Mouse (Mus musculus): ENCODE results near the gene Ccl24. TPM values are rescaled to one million over a fixed set of nuclear protein-coding genes. Genes with fewer than 3 reads are reported as not detected.

Ccl24 gene
- 0.47 TPM for polyA plus RNA-seq (2014; fragmentation: Illumina TruSeq; extraction: RNeasy Lipid Tissue Mini Kit (QIAGEN cat#74804); ENCODE audit: low read depth, low replicate concordance)

DNA sequence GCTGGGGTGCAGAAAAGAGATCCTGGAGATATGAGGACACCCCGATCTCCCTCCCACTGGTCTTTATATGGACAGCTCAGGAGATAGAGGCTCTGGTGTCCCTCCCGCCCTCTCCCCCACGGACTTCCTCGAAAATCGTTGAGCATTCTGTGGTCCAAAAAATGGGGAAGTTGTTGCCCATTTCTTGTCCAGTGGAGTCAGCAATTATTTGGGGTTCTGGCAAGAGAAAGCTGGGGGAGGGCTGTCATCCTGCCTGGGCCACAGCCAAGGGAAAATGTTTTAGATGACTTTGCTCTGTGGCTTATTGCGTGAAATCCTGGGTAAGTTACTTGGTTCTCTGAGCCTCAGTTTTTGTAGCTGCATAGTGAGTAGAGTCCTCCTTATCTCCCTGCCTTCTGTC is at the start of gene Ccl24:
Gene Ccl24 (minus strand): TSS at position 44 of the 400 bp plus-strand sequence.

GRCm38 (mm10) chr5:135563469-135563868 is 9.4 kb downstream of the Ccl24 start, which contains the start of gene Ccl26:
Gene Ccl26 (minus strand): TSS chr5:135563569.

DNA sequence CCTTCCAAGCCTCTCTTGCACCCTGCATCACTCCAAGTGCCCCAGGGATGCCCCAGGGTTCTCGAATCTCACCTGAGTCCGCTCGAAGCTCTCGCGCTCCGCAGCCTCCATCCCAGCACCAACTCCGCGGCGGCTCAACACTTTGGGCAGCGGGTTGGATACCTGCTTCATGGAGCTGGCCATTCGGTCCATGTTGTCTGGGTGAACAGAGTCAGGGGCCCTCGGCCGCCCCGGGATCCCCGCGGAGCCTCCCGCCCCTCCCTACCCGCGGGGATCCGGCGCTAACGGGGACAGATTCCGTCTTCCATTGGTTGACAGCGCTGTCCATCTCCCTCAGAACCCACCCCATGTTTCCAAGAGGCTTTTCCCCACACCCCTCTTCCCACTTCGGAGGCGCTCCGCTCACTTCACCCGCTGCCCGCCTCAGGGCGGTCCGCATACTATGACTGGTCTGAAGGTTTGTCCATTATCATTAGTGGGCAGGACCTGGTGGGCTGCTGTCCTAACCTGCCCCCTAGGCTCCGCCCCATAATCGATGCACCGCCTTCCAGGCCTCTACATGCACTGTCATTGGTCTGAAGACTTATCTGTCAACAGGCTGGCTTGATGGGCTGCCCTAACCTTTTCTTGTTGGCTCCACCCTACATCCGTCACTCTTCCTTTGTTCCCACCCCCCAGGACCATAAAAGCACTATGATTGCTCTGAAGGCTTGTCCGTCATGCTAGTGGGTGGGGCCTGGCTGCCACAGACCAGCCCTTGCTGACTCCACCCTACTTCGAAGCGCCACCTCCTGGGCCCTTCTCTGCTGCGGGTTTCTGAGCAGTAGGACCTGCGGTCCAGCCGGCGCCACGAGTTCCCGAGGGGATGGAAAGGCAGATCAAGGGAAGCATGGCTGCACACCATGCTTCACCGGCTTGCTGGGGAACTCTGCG is 27.7 kb downstream of the Ccl24 start, which contains the start of gene Hip1:
Gene Hip1 (minus strand): TSS at position 256 of the 933 bp plus-strand sequence.

Other genes with a start within 250 kb of the Ccl24 start
- gene Fkbp6, start 223.0 kb downstream of the Ccl24 start, polyA plus RNA-seq (2014; fragmentation: Illumina TruSeq; extraction: RNeasy Lipid Tissue Mini Kit (QIAGEN cat#74804); ENCODE audit: low read depth, low replicate concordance), result not detected
- not detected for gene Trim50, start 219.8 kb downstream of the Ccl24 start, polyA plus RNA-seq (2014; fragmentation: Illumina TruSeq; extraction: RNeasy Lipid Tissue Mini Kit (QIAGEN cat#74804); ENCODE audit: low read depth, low replicate concordance)
- gene Nsun5, start 203.1 kb downstream of the Ccl24 start, polyA plus RNA-seq (2014; fragmentation: Illumina TruSeq; extraction: RNeasy Lipid Tissue Mini Kit (QIAGEN cat#74804); ENCODE audit: low read depth, low replicate concordance), result 1.8 TPM
- 2.4 TPM for gene Pom121, start 178.5 kb downstream of the Ccl24 start, polyA plus RNA-seq (2014; fragmentation: Illumina TruSeq; extraction: RNeasy Lipid Tissue Mini Kit (QIAGEN cat#74804); ENCODE audit: low read depth, low replicate concordance)
- gene Hip1, start 27.9 kb downstream of the Ccl24 start, polyA plus RNA-seq (2014; fragmentation: Illumina TruSeq; extraction: RNeasy Lipid Tissue Mini Kit (QIAGEN cat#74804); ENCODE audit: low read depth, low replicate concordance), result 12.9 TPM
- not detected for gene Ccl26, start 9.5 kb downstream of the Ccl24 start, polyA plus RNA-seq (2014; fragmentation: Illumina TruSeq; extraction: RNeasy Lipid Tissue Mini Kit (QIAGEN cat#74804); ENCODE audit: low read depth, low replicate concordance)
- 15.9 TPM for gene Rhbdd2, start 59.6 kb upstream of the Ccl24 start, polyA plus RNA-seq (2014; fragmentation: Illumina TruSeq; extraction: RNeasy Lipid Tissue Mini Kit (QIAGEN cat#74804); ENCODE audit: low read depth, low replicate concordance)
- gene Por, start 97.0 kb upstream of the Ccl24 start, polyA plus RNA-seq (2014; fragmentation: Illumina TruSeq; extraction: RNeasy Lipid Tissue Mini Kit (QIAGEN cat#74804); ENCODE audit: low read depth, low replicate concordance), result 76.4 TPM
- 5.4 TPM for gene Tmem120a, start 171.4 kb upstream of the Ccl24 start, polyA plus RNA-seq (2014; fragmentation: Illumina TruSeq; extraction: RNeasy Lipid Tissue Mini Kit (QIAGEN cat#74804); ENCODE audit: low read depth, low replicate concordance)
- not detected for gene Styxl1, start 205.3 kb upstream of the Ccl24 start, polyA plus RNA-seq (2014; fragmentation: Illumina TruSeq; extraction: RNeasy Lipid Tissue Mini Kit (QIAGEN cat#74804); ENCODE audit: low read depth, low replicate concordance)
- 43.1 TPM for gene Mdh2, start 205.4 kb upstream of the Ccl24 start, polyA plus RNA-seq (2014; fragmentation: Illumina TruSeq; extraction: RNeasy Lipid Tissue Mini Kit (QIAGEN cat#74804); ENCODE audit: low read depth, low replicate concordance)
- 0.23 TPM for gene Srrm3, start 233.8 kb upstream of the Ccl24 start, polyA plus RNA-seq (2014; fragmentation: Illumina TruSeq; extraction: RNeasy Lipid Tissue Mini Kit (QIAGEN cat#74804); ENCODE audit: low read depth, low replicate concordance)

All from adrenal gland, adult 10 weeks (tissue).